Mouse (Mus musculus) hindbrain, embryonic 15.5 days (tissue): ENCODE data around the gene Pramef12. TPM values are rescaled to one million over a fixed set of nuclear protein-coding genes. Genes with fewer than 3 reads are reported as not detected.

Source experiments
- ATAC-seq: fragments of 200-750 bp; cut with Nextera tagmentation; 2 replicates; pipeline ENCODE4 v1.8.0; 2017; ENCODE audit warnings: low read depth, moderate number of reproducible peaks, moderate TSS enrichment; ENCODE audit not compliant: low FRiP score
- H3K27ac ChIP-seq: fragments of 300-500 bp; sonication (generic); replicated peaks from 2 replicates; pipeline ENCODE4 v1.5.1; 2015; ENCODE audit warnings: mild to moderate bottlenecking, inconsistent platforms
- H3K27me3 ChIP-seq: fragments of 300-500 bp; sonication (generic); 2 replicates; pipeline ENCODE4 v1.6.1; 2015; ENCODE audit warnings: control low read depth, inconsistent platforms
- H3K36me3 ChIP-seq: fragments of 300-500 bp; sonication (generic); 2 replicates; pipeline ENCODE4 v1.6.1; 2015; ENCODE audit warnings: control low read depth, inconsistent platforms
- H3K4me1 ChIP-seq: fragments of 300-500 bp; sonication (generic); replicated peaks from 2 replicates; pipeline ENCODE4 v1.6.1; 2015; ENCODE audit warnings: control low read depth, inconsistent platforms
- H3K4me2 ChIP-seq: fragments of 300-500 bp; sonication (generic); 2 replicates; pipeline ENCODE4 v1.6.1; 2015; ENCODE audit warnings: moderate library complexity, mild to moderate bottlenecking, inconsistent platforms
- H3K4me3 ChIP-seq: fragments of 300-500 bp; sonication (generic); 2 replicates; pipeline ENCODE4 v1.5.1; 2015; ENCODE audit warnings: mild to moderate bottlenecking, inconsistent platforms
- H3K9ac ChIP-seq: fragments of 300-500 bp; sonication (generic); 2 replicates; pipeline ENCODE4 v1.6.1; 2015; ENCODE audit warnings: inconsistent platforms
- H3K9me3 ChIP-seq: fragments of 300-500 bp; sonication (generic); 2 replicates; pipeline ENCODE4 v1.6.1; 2016; ENCODE audit warnings: control low read depth, inconsistent platforms
- WGBS: fragments of 180-500 bp; shearing (Covaris S2); methylation state at CpG from one replicate; pipeline ENCODE4 v1.1.7; 2015; 5-methylcytosine and 5-hydroxymethylcytosine counted together
- polyA plus RNA-seq: library from polyadenylated mRNA; unstranded; fragments of >200 nt; fragmentation: Nextera tagmentation; extraction: Ambion mirVana; gene quantifications from 2 replicates; pipeline ENCODE4 v1.2.1, GENCODE M21; 2015

The Pramef12 gene
- polyA plus RNA-seq, result not detected in 2 replicates

DNA sequence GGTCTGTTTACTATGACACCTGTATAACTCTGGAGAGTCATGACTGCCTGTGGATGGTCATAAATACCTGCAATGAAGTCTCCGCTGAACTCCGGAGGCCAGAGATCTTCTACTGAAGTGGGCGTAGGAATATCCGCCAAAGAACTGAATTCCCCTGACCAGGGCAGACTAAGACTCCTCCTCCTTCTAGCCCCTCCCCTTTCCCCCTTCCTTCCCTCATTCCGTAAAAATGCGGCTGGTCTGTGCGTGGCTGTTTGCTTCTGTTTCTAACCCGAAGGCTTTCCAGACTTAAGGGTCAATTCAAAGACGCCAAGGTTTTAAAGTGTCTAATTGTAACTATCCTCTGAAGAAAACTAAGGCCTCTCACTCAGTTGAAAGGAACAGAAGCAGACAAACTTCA, at the start of gene Pramef12:
Gene Pramef12 (minus strand): TSS at position 175 of the 400 bp plus-strand sequence.
- H3K27ac ChIP-seq, result no peak within 1 kb of the TSS
- no peak within 1 kb of the TSS for H3K4me3 ChIP-seq
- no peak for ATAC-seq
- no peaks in the 10 kb centered on the region for H3K27me3 ChIP-seq
- H3K4me2 ChIP-seq, result no peak within 1 kb of the TSS
- H3K4me1 ChIP-seq, result no peaks in the 10 kb centered on the region
- no peak within 1 kb of the TSS for H3K9ac ChIP-seq
- peaks cover 4% of the 10 kb centered on the region for H3K9me3 ChIP-seq
- 80% methylated on average over 9 of the region's 9 CpGs for WGBS
- H3K36me3 ChIP-seq, result no peaks in the 10 kb centered on the region

DNA sequence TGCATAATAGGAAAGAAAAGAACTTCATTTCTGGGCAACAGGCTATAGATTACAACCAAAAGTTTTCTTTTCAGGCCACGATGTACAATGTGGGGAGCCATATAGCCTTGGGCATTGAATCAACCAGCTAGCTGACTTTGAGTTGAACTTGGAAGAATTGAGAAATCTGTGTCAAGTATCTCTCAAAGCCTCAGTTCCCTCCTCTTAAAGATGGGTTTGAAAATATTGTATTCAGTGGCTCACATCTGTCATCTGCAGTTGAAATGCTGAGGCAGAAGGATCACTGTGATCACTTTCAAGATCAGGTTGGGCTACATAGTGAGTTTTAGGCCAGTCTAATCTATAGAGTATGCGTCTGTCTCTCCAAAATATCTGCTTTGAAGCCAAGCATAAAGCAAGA, 45.0 kb upstream of the Pramef12 start, which contains the start of gene Gm9944:
Gene Gm9944 (minus strand): TSS at position 101 of the 400 bp plus-strand sequence.
- 81% methylated on average over 2 of the region's 2 CpGs for WGBS
- no peak within 1 kb of the TSS for H3K27ac ChIP-seq
- peaks cover 28% of the 10 kb centered on the region for H3K9me3 ChIP-seq
- H3K4me2 ChIP-seq, result no peak within 1 kb of the TSS
- H3K4me3 ChIP-seq, result no peak within 1 kb of the TSS
- H3K27me3 ChIP-seq, result no peaks in the 10 kb centered on the region
- H3K36me3 ChIP-seq, result no peaks in the 10 kb centered on the region
- H3K4me1 ChIP-seq, result no peaks in the 10 kb centered on the region
- no peak within 1 kb of the TSS for H3K9ac ChIP-seq
- ATAC-seq, result no peak

DNA sequence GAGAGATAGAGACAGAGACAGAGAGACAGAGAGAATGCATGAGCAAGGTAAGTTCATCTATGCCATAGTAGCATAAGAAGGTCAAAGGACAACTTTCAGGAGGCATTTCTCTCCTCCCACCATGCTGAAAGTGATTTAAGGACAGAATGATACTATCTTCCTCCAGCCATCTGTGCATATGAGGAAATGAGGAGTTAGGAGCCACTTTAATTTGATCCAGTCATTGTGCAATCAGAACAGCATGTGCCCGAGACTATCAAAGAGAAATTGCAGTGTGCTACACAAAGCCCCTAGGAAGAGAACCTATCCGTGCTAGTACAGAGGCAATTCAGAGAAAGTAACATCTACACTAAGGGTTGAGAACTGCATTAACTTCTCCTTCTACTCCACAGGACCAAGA, 40.3 kb upstream of the Pramef12 start:
- Histone ChIP-seq H3K27ac (no peak overlapping the region), H3K9me3 (0 out of 2 replicates have a peak, but pooled peaks cover 6% of the 10 kb centered on the region), H3K4me2 (no peak overlapping the region), H3K27me3 (no peaks in the 10 kb centered on the region), H3K36me3 (no peaks in the 10 kb centered on the region), H3K9ac (no peak overlapping the region), H3K4me3 (no peak overlapping the region), H3K4me1 (no peaks in the 10 kb centered on the region)
- no peak for ATAC-seq
- WGBS, result 82% methylated on average over 2 of the region's 2 CpGs

DNA sequence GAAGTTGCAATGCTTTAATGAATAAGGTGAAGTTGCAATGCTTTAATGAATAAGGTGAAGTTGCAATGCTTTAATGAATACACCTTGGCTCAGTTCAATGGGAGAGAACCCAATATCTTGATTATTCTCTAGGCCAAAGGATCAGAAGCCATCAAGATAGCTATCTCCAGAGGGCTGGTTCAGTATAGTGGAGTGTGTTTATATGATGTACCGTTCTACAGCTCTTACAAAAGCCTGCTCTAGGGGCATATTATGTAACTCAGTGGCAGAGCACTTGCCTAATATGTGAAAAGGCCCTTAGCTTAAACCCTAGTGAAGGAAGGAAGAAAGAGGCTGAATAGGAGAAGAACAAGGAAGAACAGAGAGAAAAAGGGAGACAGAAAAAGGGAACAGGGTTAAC, 33.3 kb upstream of the Pramef12 start:
- no peaks in the 10 kb centered on the region for H3K36me3 ChIP-seq
- WGBS, result 71% methylated on average over 1 of the region's 1 CpGs
- H3K4me1 ChIP-seq, result no peaks in the 10 kb centered on the region
- H3K27me3 ChIP-seq, result no peaks in the 10 kb centered on the region
- H3K9ac ChIP-seq, result no peak overlapping the region
- H3K27ac ChIP-seq, result no peak overlapping the region
- H3K4me2 ChIP-seq, result no peak overlapping the region
- H3K9me3 ChIP-seq, result no peaks in the 10 kb centered on the region
- H3K4me3 ChIP-seq, result no peak overlapping the region
- no peak for ATAC-seq

DNA sequence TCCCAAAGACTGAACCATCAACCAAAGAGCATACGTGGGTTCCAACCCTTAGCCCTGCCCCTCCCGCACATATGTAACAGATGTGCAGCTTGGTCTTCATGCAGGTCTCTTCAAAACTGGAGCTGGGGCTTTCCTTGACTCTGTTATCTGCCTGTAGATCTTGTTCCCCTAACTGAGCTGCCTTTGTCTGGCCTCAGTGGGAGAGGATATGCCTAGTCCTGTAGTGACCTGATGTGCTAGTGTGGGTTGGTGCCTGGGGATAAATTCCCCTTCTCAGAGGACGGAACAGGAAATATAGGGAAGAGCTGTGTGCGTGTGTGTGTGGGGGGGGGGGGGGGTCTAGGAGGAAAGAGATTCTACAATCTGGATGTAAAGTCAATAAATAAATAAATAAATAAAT, 32.8 kb upstream of the Pramef12 start:
- Histone ChIP-seq H3K27me3 (no peaks in the 10 kb centered on the region), H3K27ac (no peak overlapping the region), H3K4me3 (no peak overlapping the region), H3K9ac (no peak overlapping the region), H3K4me1 (no peaks in the 10 kb centered on the region), H3K36me3 (no peaks in the 10 kb centered on the region), H3K9me3 (no peaks in the 10 kb centered on the region), H3K4me2 (no peak overlapping the region)
- 89% methylated on average over 4 of the region's 4 CpGs for WGBS
- ATAC-seq, result no peak

DNA sequence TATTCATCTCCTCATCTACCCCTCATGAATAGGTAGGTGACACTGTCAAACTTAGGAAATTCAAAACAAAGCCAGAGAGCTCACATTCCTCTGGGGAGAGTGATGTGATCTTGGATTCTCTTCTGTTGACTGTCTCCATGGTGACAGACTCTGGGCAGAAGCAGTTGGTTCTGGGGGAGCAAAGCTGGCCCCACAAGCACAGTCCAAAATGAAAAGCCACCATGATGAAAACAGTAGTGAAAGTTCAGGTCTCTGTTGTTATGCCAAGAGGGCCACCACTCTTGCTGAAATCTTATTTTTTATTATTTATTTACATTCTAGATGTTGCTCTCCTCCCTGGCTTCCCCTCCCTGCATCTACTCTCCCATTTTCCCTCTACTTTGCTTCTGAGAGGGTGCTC, 30.4 kb upstream of the Pramef12 start, which contains the start of gene 1700012P22Rik:
Gene 1700012P22Rik (minus strand): TSS at position 101 of the 400 bp plus-strand sequence.
- H3K9ac ChIP-seq, result no peak within 1 kb of the TSS
- ATAC-seq, result no peak

DNA sequence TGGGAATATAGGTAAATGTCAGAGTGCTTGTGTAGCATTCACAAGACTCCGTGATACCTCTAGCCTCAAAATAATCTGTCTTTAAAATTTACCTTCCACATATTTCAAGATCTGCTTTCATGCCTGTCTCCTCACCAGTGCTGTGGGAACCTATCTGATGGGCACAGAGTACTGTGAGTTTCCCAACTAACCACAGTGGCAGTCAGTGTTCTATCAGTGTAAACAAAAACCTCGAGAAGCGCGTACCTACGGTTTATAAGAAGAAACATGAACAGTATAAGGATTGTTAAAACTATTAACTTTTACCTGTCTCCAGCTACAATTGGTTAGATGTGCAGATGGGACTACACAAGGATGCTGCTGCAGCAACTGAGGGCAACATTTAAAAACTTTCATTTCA, 25.0 kb upstream of the Pramef12 start:
- Histone ChIP-seq H3K4me1 (no peaks in the 10 kb centered on the region), H3K36me3 (no peaks in the 10 kb centered on the region), H3K4me3 (no peak overlapping the region), H3K27me3 (no peaks in the 10 kb centered on the region), H3K4me2 (no peak overlapping the region), H3K9me3 (no peaks in the 10 kb centered on the region), H3K9ac (no peak overlapping the region), H3K27ac (no peak overlapping the region)
- 93% methylated on average over 5 of the region's 5 CpGs for WGBS
- ATAC-seq, result no peak

More for the DNA sequence above, 30.4 kb upstream of the Pramef12 start, which contains the start of gene 1700012P22Rik:
- Histone ChIP-seq H3K27ac (no peak within 1 kb of the TSS), H3K9me3 (no peaks in the 10 kb centered on the region), H3K36me3 (no peaks in the 10 kb centered on the region), H3K4me1 (no peaks in the 10 kb centered on the region), H3K27me3 (no peaks in the 10 kb centered on the region), H3K4me2 (no peak within 1 kb of the TSS), H3K4me3 (no peak within 1 kb of the TSS)

DNA sequence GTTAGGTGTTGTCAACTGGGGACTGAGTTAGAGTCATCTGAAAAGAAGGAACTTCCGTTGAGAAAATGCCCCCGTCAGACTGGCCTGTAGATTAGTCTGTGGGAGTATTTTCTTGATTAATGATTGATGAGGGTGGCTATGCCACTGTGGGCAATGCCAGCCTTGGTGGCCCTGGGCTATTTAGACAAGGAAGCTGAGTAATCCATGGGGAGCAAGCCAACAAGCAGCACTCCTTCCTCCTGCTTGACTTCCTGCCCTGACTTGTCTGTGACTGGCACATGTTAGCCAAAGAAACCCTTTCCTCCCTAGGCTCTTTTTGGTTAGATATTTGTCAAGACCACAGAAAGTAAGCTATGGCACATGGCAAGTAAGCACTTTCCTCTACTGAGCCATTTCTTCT, 22.5 kb upstream of the Pramef12 start:
- ATAC-seq, result no peak

DNA sequence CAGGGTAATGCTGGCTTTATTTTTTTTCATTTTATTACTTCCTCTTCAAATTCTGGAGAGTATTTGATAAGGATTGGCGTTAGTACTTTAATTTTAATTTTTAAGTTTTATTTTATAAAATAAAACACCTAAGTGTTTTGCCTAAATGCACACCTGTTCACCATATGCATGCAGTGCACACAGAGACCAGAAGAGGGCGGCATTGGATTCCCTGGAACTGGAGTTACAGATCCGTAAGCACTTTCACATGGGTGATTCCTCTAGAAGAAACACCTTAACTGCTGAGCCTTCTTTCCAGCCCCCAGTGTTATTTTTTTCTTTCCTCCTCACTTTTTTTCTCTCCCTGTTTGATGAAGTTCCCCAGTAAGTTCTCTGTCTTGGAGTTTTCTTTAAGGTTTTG, 20.6 kb upstream of the Pramef12 start:
- no peak overlapping the region for H3K4me3 ChIP-seq
- no peaks in the 10 kb centered on the region for H3K27me3 ChIP-seq
- H3K9me3 ChIP-seq, result no peaks in the 10 kb centered on the region
- no peak overlapping the region for H3K9ac ChIP-seq
- H3K27ac ChIP-seq, result no peak overlapping the region
- no peak overlapping the region for H3K4me2 ChIP-seq
- 22% methylated on average over 3 of the region's 3 CpGs for WGBS
- no peaks in the 10 kb centered on the region for H3K36me3 ChIP-seq
- no peaks in the 10 kb centered on the region for H3K4me1 ChIP-seq
- ATAC-seq, result no peak

More for the DNA sequence above, 22.5 kb upstream of the Pramef12 start:
- Histone ChIP-seq H3K9ac (no peak overlapping the region), H3K27ac (no peak overlapping the region), H3K9me3 (no peaks in the 10 kb centered on the region), H3K4me2 (no peak overlapping the region), H3K27me3 (no peaks in the 10 kb centered on the region), H3K4me3 (no peak overlapping the region), H3K4me1 (no peaks in the 10 kb centered on the region), H3K36me3 (no peaks in the 10 kb centered on the region)
- WGBS, result 77% methylated on average over 2 of the region's 2 CpGs

DNA sequence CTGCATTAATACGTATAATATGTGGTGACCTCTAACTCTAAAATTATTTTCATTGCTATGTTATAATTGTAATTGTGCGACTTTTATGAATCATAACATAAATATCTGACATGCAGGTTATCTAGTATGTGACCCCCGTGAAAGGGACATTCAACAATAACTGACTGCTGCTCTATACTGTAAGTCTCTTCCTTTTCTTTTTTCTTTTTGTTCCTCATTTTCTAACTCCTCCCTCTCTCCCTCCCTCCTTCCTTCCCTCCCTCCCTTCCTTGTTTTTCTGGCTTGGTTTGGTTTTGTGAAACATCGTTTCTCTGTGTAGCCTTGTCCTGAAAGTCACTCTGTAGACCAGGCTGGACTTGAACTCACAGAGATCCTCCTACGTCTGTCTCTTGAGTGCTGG, 16.3 kb upstream of the Pramef12 start:
- 81% methylated on average over 5 of the region's 5 CpGs for WGBS
- ATAC-seq, result no peak
- no peak overlapping the region for H3K4me2 ChIP-seq

DNA sequence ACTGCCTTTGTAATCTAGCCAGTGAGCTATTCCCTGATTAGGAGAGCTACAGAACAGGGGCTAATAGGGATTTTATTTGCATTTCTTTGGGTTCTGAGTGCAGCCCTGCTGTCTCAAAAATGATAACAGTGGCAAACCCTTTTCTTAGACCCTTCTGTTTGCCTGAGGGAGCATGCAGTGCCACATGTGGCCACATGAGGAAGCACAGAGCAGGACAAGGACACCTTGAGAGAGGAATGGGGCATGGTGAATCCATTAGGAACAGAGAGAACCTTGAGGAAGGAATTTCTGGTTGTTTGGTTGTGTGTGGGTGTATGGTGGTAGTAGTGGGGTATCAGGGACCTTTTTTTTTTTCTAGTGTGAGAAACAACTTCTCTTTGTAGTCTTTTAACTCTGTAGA, 12.4 kb upstream of the Pramef12 start:
- no peak overlapping the region for H3K27ac ChIP-seq
- no peak overlapping the region for H3K4me3 ChIP-seq
- H3K4me2 ChIP-seq, result no peak overlapping the region
- no peak overlapping the region for H3K9ac ChIP-seq
- ATAC-seq, result no peak
- H3K4me1 ChIP-seq, result no peaks in the 10 kb centered on the region
- H3K9me3 ChIP-seq, result peaks cover 10% of the 10 kb centered on the region
- no peaks in the 10 kb centered on the region for H3K36me3 ChIP-seq
- no peaks in the 10 kb centered on the region for H3K27me3 ChIP-seq

More for the DNA sequence above, 16.3 kb upstream of the Pramef12 start:
- Histone ChIP-seq H3K27ac (no peak overlapping the region), H3K9me3 (peaks cover 7% of the 10 kb centered on the region; the same call in 1 of the 2 replicates), H3K9ac (no peak overlapping the region), H3K4me1 (no peaks in the 10 kb centered on the region), H3K27me3 (no peaks in the 10 kb centered on the region), H3K4me3 (no peak overlapping the region), H3K36me3 (no peaks in the 10 kb centered on the region)

DNA sequence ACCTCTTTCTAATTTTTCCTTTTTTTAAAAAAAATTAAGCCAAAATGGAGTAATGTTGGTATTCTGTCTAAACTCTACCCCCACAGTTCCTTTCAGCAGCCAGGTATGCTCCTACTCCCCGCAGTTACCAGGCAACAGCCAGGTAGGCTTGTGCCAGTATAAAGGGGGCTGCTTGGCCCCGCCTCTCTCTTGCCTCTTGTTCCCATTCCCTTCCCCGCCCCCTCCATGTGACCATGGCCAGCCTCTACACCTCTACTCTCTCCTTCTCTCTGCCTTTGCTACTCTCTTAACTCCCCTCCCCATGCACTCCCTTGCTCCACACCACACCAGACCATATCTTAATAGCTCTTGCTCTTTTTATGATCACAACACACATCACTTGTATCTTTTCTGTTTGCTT, 2.0 kb downstream of the Pramef12 start:
- H3K4me2 ChIP-seq, result no peak overlapping the region
- H3K9ac ChIP-seq, result no peak overlapping the region
- H3K36me3 ChIP-seq, result no peaks in the 10 kb centered on the region
- no peak for ATAC-seq
- no peaks in the 10 kb centered on the region for H3K27me3 ChIP-seq
- 70% methylated on average over 3 of the region's 3 CpGs for WGBS
- no peak overlapping the region for H3K4me3 ChIP-seq
- no peaks in the 10 kb centered on the region for H3K4me1 ChIP-seq
- H3K27ac ChIP-seq, result no peak overlapping the region
- H3K9me3 ChIP-seq, result peaks cover 4% of the 10 kb centered on the region

DNA sequence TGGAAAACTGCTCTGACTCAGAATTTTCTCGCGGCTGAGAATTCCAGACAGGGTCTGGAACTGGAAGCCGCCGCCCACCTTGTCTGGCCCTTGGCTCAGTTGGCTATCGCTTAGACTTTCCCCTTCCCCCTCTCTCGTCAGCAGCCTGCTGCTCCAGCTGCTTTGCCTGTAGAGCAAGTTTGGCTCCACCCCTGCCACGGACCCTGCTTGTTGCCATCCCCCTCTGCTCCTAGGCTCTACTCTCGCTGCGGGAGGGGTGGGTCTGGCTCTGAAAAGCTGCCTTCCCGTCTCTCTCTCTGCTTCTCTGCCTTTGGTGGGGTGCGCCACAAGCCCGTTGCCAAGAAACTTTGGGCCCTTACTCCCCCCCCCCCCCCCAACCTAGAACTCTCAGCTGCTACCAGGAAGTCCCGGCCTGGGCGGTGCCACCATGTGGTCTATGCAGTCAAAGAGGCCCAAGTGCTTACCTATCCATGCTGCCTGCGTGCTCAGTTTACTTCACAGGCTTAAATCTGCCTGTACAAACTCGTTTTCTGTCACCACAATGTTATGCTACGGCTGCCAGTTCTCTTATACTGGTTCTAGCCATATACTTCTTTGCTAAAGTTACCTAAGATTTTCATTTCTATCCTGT, 3.7 kb downstream of the Pramef12 start:
- H3K36me3 ChIP-seq, result no peaks in the 10 kb centered on the region
- H3K9ac ChIP-seq, result no peak overlapping the region
- H3K4me3 ChIP-seq, result 0 out of 2 replicates have a peak overlapping the region, but pooled peaks have one; percentile 8
- WGBS, result 9% methylated on average over 17 of the region's 17 CpGs
- H3K4me1 ChIP-seq, result no peaks in the 10 kb centered on the region
- peak overlapping the region; percentile 43 for H3K4me2 ChIP-seq
- ATAC-seq, result no peak
- no peaks in the 10 kb centered on the region for H3K27me3 ChIP-seq
- no peak overlapping the region for H3K27ac ChIP-seq
- peaks cover 4% of the 10 kb centered on the region; the same call in 1 of the 2 replicates for H3K9me3 ChIP-seq
